Mouse (Mus musculus) olfactory bulb, adult 2 months (tissue): ENCODE measurements around the gene Desi2.

ENCODE experiments used
- CTCF ChIP-seq: fragments of 200-500 bp; IDR thresholded peaks from 2 replicates; pipeline ENCODE4 v1.5.1; 2012; ENCODE audit warnings: low read depth, mild to moderate bottlenecking, low read length, moderate library complexity; ENCODE audit not compliant: insufficient read depth
- POLR2A ChIP-seq: fragments of 200-500 bp; IDR thresholded peaks from 2 replicates; pipeline ENCODE4 v1.6.1; 2012; ENCODE audit warnings: mild to moderate bottlenecking, low read depth, low read length, moderate library complexity; ENCODE audit not compliant: insufficient read depth

GRCm38 (mm10) chr1:178275738-178276053 lies 88.5 kb downstream of the Desi2 start:
- TF ChIP-seq CTCF, result no peak
- TF ChIP-seq POLR2A, result no peak
